Mouse (Mus musculus): ENCODE measurements around the gene Ilk. TPM values are rescaled to one million over a fixed set of nuclear protein-coding genes. Genes with fewer than 3 reads are reported as not detected.
A peak's percentile ranks its signal among the peaks of the same experiment; 100 is the strongest.
"Not testable (repeated sequence)": the region's sequence is repeated elsewhere in the genome, so short reads cannot be mapped to it uniquely, and the experiment has no call there.

Gene Ilk
- polyA plus RNA-seq (2017; shearing (Covaris generic)), result 100 to 1,000 TPM; 138 to 196 TPM

- ATAC-seq, result peak; percentile 86
Measured at GRCm38 (mm10) chr7:105736264-105736901, at the start of gene Ilk. Gene Ilk, plus strand, starts transcription at chr7:105736592.

DNA sequence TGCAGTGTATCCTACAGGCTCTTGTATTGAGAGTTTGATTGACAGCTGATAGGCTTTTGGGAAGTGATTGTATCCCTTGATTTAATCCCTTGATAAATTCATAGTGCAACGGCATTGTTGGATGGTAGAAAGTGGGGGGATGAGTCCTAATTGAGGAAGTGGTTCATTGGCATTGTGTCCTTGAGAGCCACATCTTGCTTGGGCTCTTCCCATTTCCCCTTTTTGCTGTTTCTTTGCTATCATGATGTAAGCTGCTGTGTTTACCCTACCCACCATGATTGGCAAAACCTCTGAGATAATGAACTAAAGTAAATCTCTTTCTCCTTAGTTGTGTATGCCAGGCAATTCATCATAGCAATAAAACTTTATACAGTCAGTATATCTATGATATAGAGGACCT, 45.5 kb upstream of the Ilk start:
- no peak for ATAC-seq

GRCm38 (mm10) chr7:105703184-105703583, 33.2 kb upstream of the Ilk start:
- ATAC-seq, result no peak

DNA sequence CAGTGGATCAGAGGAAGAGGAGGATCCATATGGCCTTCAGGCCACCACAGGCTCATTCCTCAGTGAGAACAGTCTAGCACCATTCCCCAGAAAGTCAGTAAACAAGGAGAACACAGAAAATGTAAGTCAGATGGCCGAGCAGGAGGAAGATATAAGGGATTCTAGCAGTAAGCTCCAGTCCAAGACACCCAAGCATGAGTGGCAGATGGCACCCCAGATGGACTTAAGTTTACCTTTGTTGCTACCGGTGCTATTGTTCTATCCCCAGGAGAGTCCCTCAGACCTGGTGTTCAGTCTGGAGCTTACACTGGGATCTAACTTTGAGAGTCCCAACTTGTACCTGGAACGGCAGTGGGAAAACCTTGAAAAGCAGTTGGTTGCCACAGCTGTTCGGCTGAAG, 32.6 kb upstream of the Ilk start:
- no peak for ATAC-seq

GRCm38 (mm10) chr7:105708733-105709132, 27.7 kb upstream of the Ilk start:
- ATAC-seq, result no peak

- ATAC-seq, result no peak
Measured at GRCm38 (mm10) chr7:105715366-105715765, 21.0 kb upstream of the Ilk start.

DNA sequence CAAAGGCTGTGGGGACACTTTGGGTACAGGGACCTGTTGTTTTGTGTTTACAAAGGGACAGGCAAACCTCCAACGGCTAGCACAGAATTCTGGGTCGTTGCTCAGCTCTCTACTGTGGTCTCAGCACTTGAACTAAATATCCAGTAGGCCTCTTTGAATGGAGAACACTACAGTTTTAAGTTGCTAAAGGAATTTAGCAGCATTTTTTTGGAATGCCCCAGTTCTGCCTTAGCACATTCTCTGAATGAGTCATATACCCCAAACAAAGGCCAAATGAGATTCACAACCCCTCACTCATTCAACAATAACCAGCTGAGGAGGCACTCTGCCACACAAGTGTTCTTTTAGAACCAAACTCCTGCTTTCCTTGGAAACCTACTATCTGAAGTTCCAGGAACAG, 14.5 kb upstream of the Ilk start:
- ATAC-seq, result no peak

GRCm38 (mm10) chr7:105726144-105726979, 10.0 kb upstream of the Ilk start:
- peak; percentile 97 for ATAC-seq

DNA sequence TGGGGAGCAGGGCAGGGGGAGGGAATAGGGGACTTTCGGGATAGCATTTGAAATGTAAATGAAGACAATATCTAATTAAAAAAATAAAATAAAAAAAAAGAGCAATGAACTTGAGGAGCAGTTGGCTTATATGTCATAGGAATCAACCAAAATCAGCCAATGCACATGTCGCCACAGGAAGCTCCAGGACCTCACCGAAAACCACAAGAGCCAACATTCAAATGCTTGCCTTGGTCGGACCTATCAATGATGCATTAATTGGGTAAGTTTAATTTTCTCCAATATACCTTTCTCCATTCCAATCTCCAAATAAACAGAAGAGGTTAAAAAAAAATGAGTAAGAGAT, 9.4 kb upstream of the Ilk start:
- ATAC-seq, result no peak

- ATAC-seq, result no peak
Measured at GRCm38 (mm10) chr7:105728701-105729428, 7.5 kb upstream of the Ilk start.

DNA sequence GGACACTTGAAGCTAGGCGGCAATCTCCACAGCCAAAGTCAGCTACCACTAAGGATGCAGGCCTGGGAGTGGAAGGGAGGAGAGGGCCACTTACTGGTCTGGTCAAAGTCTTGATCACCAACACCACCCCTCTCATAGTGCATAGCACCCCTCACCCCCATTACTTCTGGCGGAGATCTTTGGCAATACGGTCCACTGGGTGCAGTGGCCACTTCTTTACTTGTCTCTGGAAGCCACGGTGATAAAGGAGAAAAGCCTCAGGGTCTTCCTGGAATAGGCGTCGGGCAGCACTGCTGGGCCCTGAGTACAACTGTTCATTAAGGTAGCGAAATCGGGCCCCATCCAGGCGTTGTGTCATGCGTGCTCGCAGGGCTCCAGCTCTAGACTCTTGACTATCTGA, 2.6 kb upstream of the Ilk start:
- no peak for ATAC-seq

GRCm38 (mm10) chr7:105734826-105735225, 1.6 kb upstream of the Ilk start:
- ATAC-seq, result no peak

GRCm38 (mm10) chr7:105735464-105735863, 928 bp upstream of the Ilk start:
- ATAC-seq, result not testable (repeated sequence)

DNA sequence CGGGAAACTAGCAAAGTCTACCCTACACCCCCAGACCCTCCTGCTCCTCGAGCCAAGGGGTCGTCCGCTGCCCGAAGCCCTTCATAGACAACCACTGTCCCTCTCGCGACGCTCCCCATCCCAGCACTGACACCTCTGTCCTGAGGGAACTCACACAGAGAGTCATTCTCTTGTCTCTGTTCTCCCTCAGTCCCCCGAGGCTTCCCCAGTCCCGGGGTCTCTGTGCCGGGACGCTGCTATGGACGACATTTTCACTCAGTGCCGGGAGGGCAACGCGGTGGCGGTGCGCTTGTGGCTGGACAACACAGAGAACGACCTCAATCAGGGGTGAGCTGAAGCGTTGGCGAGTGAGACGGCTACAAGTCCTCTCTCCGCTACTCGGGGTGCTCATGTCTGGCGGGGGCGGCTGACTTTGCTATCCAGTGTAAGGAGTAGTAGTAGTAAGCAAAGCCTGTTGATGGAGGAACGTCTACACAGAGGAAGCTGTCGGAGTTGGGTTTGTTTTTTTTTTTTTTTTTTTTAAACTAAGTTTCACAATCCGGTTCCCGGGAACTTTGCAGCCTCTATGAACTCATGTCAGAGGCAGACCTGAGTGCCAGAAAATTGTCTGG, 624 bp downstream of the Ilk start, which contains the start of gene Rrp8:
Gene Rrp8, minus strand, starts transcription at position 475 of the 611 bp plus-strand sequence.
- peak; percentile 37 for ATAC-seq

DNA sequence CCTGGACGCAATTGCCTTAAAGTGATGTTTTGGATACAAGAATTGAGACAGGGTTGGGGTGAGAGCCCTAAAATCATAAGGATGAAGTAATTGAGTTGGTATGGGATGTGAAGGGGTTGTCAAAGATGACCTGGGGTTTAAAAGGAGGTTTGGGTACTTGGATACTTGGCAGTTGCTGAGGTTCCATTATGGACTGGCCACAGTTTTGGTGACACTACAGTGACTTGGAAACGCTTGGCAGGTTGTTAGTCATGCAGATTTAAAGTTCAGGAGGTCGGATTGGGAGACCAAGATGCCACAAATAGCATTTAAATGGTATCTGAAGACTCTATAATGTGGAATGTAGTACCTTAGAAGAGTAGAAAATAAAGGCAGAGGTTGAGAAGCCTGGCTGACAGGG, 1.3 kb downstream of the Ilk start:
- no peak for ATAC-seq

DNA sequence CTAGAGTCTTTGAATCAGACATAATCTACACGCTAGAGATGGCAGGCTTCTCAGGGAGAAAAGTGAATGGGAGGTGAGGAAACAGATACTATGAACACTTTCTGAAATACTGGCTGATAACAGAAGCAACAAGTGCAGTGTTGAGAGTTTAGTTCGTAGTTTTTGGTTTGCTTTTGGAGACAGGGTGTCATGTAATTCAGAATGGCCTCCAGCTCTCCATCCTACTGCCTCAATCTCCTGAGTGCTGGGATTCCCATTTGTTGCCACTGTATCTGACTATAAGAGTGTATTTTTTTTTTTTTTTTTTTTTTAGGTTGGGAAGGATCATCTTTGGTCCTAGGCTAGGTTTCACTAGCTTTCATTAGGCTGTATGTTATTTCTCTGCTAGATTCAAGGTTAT, 1.9 kb downstream of the Ilk start:
- ATAC-seq, result no peak

- no peak for ATAC-seq
Measured at GRCm38 (mm10) chr7:105738948-105739347, 2.6 kb downstream of the Ilk start.

DNA sequence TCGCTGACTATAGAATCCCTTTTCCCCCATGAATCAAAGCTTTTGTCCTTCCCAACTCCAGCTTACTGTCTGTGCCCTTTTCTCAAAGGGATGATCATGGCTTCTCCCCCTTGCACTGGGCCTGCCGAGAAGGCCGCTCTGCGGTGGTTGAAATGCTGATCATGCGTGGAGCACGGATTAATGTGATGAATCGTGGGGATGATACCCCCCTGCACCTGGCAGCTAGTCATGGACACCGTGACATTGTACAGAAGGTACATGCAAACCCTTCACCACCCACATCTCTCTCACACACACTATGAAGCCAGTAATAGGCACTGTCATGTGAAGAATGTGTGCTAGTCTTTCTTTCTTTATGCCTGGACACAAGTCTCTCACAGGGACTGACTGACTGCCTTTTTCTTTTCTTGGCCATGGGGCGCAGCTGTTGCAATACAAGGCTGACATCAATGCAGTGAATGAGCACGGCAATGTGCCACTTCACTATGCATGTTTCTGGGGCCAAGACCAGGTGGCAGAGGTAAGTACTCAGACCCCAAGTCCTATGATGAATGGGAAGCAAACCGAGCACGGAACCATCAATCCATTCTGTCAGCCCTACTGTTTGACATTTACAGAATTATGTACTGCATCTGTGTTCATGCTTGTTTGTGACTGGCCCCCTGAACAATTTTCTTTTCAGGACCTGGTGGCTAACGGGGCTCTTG, 3.9 kb downstream of the Ilk start:
- ATAC-seq, result no peak

GRCm38 (mm10) chr7:105740851-105741250, 4.5 kb downstream of the Ilk start:
- no peak for ATAC-seq

GRCm38 (mm10) chr7:105741978-105742377, 5.6 kb downstream of the Ilk start:
- ATAC-seq, result no peak

DNA sequence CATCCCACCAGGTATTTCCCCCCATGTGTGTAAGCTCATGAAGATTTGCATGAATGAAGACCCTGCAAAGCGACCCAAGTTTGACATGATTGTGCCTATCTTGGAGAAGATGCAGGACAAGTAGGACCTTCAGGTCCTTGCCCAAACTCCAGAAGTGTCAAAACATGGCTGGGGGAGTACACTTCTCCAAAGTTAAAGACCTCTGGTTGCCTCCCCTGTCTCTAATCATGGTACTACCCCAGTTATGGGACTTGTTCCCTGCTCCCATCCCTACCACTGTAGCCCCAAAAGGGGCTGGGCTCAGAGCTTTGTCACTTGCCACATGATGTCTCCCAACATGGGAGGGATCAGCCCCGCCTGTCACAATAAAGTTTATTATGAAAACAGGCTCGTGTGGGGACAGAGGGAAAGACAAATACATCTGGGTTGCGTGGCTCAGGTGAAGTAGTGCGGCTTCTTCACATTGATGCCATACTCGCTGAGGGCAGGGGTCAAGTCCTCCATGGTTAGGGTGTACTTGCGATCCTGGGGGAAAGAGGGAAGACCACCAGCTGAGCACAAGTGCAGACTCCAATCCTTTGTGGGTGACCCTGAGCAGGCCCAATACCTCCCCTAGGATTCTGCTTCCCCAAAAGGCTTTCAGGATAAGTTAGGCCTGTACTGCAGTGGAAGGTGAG, 6.3 kb downstream of the Ilk start:
- ATAC-seq, result not testable (repeated sequence)

Data from CD4-positive, CD25-positive, alpha-beta regulatory T cell, adult 4 months (primary cell).